Mouse (Mus musculus) G1E-ER4 (cell line): Measurements from ENCODE around the gene Mef2c. TPM values are rescaled to one million over a fixed set of nuclear protein-coding genes. Genes with fewer than 3 reads are reported as not detected.

Experiments used
- GATA1 ChIP-seq: IDR thresholded peaks from one replicate; pipeline ENCODE4 v1.8.0; 2012; ENCODE audit warnings: low read length, inconsistent platforms
- polyA plus RNA-seq: library from polyadenylated mRNA; stranded (reverse); fragments of >175 nt; gene quantifications from 2 replicates; pipeline ENCODE4 v1.2.3, GENCODE M21; 2012

Mef2c gene
- polyA plus RNA-seq, result 1.2 and 1.8 TPM in 2 replicates

GRCm38 (mm10) chr13:83503919-83504318, at the start of gene Mef2c:
Mef2c (plus strand) TSS chr13:83504034.
- TF ChIP-seq GATA1, result no peak

GRCm38 (mm10) chr13:83458729-83459128, 45.1 kb upstream of the Mef2c start:
- TF ChIP-seq GATA1, result no peak

GRCm38 (mm10) chr13:83459600-83459999, 44.2 kb upstream of the Mef2c start:
- TF ChIP-seq GATA1, result no peak

GRCm38 (mm10) chr13:83460620-83461019, 43.2 kb upstream of the Mef2c start:
- no peak for TF ChIP-seq GATA1

- TF ChIP-seq GATA1, result no peak
Measured at GRCm38 (mm10) chr13:83461556-83461955, 42.3 kb upstream of the Mef2c start.

- TF ChIP-seq GATA1, result no peak
Measured at GRCm38 (mm10) chr13:83466756-83467155, 37.1 kb upstream of the Mef2c start.

- peak; percentile 45 for TF ChIP-seq GATA1
Measured at GRCm38 (mm10) chr13:83468794-83469193, 35.0 kb upstream of the Mef2c start.

- TF ChIP-seq GATA1, result no peak
Measured at GRCm38 (mm10) chr13:83473755-83474154, 30.1 kb upstream of the Mef2c start.

- no peak for TF ChIP-seq GATA1
Measured at GRCm38 (mm10) chr13:83480388-83480787, 23.4 kb upstream of the Mef2c start.

GRCm38 (mm10) chr13:83481310-83481709, 22.5 kb upstream of the Mef2c start:
- no peak for TF ChIP-seq GATA1

- TF ChIP-seq GATA1, result no peak
Measured at GRCm38 (mm10) chr13:83482087-83482486, 21.7 kb upstream of the Mef2c start.

GRCm38 (mm10) chr13:83484215-83484614, 19.6 kb upstream of the Mef2c start:
- TF ChIP-seq GATA1, result no peak

- no peak for TF ChIP-seq GATA1
Measured at GRCm38 (mm10) chr13:83484721-83485369, 19.0 kb upstream of the Mef2c start.

- no peak for TF ChIP-seq GATA1
Measured at GRCm38 (mm10) chr13:83492051-83492450, 11.8 kb upstream of the Mef2c start.

GRCm38 (mm10) chr13:83497708-83498107, 6.1 kb upstream of the Mef2c start:
- TF ChIP-seq GATA1, result no peak

GRCm38 (mm10) chr13:83499526-83499925, 4.3 kb upstream of the Mef2c start:
- TF ChIP-seq GATA1, result no peak

GRCm38 (mm10) chr13:83507687-83508086, 3.9 kb downstream of the Mef2c start:
- no peak for TF ChIP-seq GATA1
